Mouse (Mus musculus) cerebellum, adult 9-10 months (tissue): Measurements from ENCODE around the gene Fbxo42.

Experiments
- DNase-seq: peaks from one replicate; pipeline ENCODE4 v3.0.0; 2022

Gene Fbxo42

DNA sequence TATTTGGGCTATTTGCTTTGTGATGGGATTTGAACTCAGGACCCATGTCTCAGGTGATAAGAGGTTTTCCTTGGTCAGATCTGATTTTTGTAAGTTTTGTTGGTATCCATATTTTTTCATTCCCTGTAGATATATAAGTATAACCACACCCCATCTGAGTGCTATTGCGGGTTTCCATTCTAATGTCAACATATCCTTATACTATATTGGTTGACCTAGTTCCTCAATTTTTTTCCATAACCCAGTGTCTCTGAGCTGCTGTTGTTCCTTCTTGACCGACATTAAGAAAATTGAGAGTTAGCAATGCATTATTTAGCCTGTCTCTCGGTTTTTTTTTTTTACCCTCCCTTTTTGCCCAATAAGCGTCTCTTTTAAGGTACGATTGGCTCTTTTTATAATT lies 75.0 kb downstream of the Fbxo42 start:
- no peak for DNase-seq

DNA sequence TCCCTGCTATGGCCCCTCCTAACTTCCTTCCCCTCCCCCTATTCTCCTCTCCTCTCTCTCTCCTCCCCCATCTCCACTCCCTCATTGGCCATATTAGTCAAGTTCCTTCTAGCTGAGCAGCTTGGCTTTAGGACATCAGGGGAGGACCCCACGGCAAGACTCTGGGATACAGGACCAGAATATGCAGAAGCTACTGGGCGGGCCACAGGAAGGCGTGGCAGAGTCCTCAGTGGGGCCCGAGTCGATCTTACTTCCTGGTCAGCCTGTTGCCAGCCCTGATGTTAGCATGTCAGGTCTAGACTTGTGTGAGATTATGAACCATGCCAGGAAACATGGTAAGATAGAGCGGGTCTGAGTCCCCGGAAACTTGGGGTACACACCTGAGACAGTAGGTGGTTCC lies 81.0 kb downstream of the Fbxo42 start:
- no peak for DNase-seq

DNA sequence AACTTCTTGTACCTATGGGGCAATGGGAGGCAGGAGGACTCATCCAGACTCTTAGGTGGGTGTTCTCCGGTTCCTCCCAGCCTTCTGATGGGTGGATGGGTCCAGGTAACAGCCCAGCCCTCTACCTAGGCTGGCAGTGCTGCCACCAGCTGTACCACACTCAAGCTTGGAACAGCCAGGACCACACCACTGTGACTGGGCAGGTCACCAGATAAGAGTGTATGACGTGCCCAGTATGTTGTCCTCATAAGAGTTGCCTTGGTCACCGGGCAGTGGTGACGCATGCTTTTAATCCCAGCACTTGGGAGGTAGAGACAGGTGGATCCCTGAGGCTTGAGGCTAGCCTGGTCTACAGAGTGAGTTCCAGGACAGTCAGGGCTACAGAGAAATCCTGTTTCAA lies 85.5 kb downstream of the Fbxo42 start:
- DNase-seq, result no peak

DNA sequence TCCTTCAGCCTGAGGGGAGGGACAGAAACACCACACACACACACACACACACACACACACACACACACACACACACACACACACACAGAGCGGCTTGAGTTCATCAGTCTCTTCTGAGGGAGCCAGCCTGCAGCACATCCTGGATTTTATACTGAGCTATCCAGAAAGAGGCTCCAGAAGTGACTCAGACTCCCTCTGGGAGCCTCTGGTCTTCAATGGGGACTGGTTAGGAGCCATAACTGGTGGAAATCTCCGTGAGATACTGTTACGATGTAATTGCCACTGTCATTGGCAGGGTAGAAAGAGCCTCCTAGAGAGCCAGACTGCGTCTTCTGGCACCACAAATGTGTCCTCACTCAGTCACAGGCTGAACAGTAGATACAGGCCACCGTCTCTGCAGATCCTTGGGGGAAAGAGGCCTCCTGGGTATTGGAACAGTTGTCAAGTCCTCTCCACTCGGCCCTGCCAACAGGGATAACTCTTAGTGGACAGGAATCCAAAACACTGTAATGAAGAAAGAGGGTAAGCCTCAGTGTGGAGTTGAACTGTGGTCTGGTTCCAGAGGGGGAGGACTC lies 87.9 kb downstream of the Fbxo42 start:
- DNase-seq, result no peak

DNA sequence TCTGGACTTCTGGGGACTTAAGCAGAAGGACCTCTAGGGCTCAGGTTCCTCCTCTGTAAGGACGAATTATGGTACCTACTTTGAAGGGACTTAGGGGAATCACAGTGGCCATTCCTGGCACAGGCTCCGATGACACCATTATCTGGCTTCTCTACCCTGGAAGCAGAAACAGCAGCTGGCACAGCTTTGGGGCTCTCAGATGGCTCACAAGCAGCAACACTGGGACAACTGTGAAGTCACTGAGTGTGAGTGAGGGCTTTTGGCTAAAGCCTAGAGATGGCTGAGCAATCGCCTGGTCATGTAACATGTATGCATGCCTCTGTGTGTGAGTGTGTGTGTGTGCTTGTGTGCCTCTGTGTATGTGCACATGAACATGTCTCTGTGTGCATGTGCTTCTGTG lies 89.1 kb downstream of the Fbxo42 start:
- no peak for DNase-seq

DNA sequence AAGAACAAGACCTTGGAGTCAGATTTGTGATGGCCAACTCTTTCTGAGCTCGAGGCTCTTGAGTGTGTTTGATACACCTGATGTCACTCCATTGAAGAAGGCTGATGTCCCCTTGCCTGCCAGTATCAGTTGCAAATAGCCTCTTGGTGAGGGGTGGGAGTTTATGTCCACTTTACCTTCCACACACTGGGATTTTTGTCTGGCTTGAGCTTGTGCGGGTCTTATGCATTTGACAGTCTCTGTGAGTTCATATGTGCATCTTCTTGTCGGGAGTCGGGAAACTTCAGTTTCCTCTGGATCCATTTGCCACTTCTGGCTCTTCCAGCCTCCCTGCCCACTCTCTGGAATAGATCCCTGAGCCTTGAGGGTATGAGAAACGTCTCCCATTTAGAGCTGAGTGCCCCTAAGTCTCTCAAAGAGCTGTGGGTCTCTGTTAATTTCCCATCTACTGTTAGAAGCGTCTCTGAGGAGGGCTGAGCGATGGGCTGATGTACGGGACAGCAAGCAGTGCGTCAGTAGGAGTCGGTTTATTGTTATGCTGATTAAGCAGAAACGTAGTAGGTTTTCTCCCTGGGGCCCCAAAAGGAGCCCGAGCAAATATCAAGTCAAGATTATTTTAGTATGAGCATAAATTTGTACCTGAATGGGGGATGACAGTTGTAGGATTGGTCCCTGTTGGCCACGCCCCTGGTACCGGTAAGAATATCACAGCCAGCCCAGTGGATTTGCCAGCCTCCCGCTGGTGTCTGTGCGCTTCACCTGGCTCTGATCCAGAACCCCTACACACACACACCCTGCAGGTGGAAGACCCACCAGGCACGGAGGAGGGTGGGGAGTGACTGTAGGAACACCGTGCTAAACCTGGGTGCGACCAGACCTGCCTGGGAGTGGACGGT lies 91.0 kb downstream of the Fbxo42 start:
- DNase-seq, result no peak

DNA sequence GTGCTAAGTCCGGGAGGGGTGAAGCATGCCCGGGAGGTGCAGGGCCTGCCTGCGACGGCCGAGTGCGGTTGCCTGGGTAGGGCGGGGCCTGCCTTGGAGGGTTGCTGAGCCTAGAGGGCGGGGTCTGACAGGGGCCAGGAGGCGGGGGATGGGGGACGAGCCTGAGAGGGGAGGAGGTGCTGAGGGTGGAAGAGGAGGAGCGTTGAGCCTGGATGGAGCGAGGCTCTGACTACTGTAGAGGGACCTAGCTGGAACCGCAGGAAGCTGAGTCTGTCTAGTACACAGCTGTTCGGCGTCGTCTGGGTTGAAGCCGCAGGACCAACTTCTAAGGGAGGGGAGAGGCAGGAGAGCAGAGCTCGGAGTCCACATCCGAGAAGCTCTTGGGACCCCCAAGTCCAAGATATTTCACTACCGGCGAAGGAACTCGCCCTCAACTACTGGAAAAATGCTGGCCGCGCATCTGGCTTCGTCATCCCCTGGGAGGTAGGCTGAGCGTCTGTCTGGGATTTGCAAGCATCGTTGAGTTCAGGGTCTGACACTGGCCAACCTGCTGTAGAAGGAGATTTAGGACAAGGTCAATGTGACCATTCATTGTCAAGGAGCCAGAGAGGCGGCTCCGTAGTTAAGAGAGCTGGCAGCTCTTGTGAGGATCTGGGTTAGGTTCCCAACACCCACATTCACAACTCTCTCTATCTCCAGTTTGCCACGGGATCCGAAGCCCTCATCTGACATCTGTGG lies 91.8 kb downstream of the Fbxo42 start, which contains the start of gene Arhgef19:
Gene Arhgef19 (plus strand): TSS at position 112 of the 738 bp plus-strand sequence.
- peak; percentile 31 for DNase-seq

DNA sequence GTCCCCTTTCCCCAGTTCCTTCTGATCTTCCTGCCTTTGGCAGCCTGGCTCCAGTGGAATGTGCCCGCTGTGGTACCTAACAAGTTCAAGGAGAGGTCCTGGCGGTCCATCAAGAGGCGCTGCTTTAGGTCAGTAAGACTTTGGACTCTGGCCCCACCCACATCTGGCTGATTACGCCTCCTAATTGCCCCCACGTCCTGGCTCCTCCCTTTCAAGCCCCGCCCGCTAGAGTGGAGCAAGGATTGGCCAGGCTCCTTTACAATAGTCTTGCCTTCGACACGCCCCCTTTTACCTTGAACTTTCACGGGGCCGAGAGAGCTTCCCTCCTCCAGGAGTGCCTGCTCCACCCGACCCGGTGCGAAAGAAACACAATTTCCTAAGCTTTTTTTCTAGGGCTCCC lies 92.9 kb downstream of the Fbxo42 start:
- DNase-seq, result no peak

DNA sequence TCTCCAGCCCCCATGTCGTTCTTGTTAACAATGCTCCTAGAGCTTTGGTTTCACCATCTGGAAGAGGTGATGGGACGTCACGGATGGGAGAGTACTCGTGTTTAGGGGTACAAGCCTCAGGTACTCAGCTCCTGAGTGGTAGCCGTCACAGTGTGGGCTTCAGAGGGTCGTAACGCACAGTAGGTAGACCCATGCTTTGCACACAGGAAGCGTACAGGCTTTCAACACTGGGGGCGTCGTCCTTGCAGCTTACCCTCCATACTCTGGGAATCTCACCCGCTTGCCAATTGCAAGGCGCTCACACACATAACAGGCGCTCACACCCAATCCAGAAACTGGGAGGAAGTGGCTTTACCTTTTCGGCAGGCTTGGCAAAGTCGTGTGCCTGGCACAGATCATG lies 94.1 kb downstream of the Fbxo42 start:
- DNase-seq, result no peak

DNA sequence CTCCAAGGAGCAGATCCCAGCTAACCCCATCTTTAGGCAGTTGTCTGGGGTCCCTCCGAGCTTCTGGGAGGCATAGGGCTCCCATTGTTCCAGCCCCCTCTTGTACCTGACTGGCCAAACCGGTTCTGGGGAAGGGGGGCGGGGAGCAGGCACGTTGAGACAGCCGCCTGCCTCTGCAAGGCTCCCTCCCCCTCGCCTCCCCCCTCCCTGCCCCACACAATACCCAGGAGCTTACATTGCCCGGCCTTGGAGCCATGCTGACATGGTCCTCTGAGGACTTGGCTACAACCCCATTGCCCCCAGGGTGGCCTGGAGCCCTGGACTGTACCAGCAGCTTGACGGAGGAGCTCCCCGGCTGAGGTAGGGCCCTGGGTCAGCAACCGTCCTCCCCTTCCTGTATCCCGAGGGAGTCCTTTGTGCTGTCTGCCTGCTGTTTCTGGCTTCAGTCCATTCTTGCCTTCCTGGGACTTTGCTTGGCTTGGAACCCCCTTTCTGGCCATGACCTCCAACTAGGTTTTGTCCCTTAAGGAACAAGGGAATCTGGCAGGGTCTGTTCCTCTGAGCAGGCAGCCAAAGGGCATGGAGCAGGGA lies 95.0 kb downstream of the Fbxo42 start:
- peak; percentile 22 for DNase-seq

DNA sequence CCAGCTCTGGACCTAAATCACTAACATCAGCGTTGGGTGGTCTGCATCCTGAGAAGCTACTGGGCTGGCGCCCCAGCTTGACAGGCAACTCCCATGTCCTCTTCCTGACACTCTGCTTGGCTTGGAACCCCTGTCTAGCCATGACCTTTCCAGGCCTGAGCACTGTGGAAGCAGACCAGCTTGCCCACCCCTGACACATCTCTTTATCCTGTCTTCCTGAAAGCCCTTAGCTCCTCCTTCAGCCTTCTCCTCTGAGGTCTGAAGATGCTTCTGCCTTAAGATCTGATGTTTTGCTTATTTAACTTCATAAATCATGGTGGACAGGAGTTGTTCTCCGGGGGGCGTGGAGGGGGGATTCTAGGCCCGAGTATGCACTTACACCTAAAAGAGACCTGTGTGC lies 95.9 kb downstream of the Fbxo42 start:
- no peak for DNase-seq

DNA sequence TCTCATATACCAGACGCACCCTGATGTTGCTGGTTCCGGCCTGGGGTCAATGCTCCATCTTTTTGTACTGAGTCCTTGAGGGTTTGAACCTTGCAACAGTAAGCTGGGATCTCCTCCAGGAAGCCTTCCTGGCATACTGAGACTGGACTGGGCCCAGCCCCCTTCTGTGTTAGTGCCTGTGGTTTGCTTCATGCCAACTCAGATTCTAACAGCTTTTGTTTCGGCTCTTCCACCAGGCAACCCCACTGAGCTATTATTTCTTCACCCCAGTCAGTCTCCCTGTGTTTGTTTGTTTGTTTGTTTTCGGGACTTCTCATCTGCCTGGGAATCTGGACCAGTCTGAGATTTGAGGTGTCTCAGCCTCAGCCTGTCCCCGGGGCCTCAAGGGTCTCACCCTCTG lies 96.7 kb downstream of the Fbxo42 start:
- DNase-seq, result no peak

DNA sequence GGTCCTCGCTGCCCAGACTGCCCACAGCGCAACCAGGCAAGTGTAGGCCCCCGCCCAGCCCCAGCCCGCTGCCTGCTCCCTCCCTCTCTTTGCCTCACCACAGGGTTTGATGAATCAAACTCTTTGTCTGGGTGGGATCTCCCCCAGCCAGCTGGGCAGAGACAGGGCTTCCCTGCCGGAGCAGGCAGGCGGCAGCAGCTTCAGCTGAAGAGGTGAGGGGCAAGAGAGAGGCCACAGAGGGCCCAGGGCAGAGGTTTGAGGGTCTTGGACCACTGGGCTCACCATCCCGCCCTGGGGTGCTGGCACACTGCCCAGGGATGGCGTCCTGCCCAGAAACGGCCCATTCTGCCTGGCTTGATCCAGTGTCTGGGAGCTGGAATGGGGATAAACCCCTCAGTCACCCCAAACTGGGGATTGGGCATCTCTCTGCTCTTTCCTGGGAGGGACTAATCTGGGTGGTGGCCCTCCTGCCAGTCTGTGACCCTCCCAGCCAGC lies 97.3 kb downstream of the Fbxo42 start:
- DNase-seq, result peak; percentile 35

DNA sequence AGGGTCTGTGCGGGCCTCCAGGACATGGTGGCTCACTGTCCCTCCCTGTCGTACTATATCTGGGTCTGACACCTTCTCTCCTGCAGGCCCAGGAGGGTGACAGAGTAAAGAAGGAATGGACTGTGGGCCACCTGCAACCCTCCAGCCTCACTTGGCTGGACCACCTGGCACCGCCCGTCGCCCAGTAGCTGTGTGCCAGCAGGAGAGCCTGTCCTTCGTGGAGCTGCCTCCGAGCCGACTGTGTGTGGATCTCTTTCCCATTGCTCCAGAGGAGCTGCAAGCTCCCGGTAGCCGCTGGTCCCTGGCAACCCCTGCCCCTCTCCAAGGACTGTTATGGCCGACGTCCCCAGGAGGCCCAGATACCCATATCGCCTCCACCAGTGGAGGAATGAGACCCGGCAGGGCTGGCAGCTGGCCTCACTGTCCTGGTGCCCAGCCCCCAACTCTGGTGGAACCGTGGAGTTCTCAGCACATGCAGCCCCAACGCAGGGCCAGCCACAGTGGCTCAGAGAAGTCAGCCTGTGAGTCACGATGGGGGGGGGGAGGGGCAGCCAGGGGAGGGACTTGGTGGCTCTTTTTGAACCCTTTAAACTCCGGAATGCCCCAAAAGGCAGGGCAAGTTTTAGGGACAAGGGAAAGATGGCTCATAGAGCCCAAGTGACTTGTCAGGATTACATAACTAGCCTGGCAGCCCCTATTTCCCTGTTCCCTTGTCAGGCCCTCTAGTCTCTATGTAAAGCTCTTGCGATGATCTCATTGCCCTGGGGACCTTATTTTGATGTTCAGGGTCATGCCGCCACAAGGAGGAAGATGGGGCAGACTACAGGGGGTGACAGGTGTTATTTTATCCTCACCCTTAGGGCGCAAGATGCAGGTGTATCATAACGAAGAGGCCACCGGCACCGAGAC lies 98.6 kb downstream of the Fbxo42 start:
- no peak for DNase-seq

DNA sequence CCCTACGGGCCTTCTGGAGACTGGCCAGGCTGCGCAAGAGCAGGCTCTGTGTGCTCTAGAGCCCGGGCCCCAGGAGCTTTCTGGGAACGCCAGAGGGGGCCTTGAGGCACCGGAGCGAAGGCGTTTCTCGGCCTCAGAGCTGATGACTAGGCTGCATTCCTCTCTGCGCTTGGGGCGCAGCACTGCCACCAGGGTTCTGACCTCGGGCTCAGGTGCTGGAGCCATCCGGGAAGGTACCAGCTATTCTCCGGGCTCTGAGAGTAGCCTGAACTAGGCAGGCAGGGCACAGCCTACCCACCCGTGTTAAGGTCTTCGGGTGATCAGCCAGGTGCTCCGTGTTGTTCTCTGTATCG lies 99.3 kb downstream of the Fbxo42 start:
- no peak for DNase-seq

DNA sequence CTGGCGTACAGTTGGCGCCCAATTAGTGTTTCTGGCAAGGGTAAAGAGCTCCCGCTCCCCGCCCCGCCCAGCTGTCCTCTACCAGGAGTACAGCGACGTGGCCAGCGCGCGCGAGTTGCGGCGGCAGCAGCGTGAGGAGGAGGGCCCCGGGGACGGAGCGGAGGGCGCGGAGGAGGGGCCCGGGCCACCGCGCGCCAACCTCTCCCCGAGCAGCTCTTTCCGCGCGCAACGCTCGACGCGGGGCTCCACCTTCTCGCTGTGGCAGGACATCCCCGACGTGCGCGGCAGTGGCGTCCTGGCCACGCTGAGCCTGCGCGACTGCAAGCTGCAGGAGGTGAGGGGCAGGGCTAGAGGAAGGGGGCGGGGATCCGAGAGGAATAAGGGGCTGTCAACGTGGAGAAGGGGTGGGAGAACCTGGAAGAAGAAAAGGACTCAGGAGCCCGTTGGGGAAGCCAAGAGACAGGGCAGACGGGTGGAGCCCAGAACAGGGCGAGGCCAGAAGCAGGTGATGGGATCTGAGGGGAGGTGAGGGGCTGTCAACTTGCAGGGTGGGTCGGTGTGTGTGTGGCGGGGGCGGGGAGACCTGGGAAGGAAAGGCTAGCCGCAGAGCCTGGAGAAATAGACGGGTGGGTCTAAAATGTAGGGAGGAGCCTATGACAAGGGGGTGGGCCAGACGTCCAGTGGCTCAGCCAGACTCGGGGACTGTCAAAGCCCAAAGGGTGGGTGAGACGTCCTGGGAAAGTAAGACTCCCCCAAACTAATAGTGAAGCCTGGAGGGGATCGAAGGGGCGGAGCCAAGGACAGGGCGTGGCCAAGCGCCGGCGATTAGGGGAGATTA lies 100.3 kb downstream of the Fbxo42 start:
- DNase-seq, result no peak

DNA sequence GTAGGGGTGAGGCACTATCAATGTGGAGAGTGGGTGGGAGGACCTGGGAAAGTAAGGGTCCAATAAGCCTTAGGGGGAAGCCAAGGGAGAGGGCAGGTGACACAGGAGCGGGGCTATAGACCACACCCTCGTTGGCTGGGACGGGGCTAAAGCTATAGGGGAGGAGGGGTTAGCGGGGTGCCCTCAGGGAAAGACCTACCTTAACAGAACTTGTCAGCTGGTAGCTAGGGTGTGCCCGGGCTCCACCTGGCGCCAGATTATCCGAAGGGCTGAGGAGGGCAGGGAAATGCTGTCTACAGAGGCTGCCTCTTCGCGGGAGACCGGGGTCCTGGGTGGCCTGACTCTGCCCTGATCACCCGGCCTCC lies 100.9 kb downstream of the Fbxo42 start:
- no peak for DNase-seq

DNA sequence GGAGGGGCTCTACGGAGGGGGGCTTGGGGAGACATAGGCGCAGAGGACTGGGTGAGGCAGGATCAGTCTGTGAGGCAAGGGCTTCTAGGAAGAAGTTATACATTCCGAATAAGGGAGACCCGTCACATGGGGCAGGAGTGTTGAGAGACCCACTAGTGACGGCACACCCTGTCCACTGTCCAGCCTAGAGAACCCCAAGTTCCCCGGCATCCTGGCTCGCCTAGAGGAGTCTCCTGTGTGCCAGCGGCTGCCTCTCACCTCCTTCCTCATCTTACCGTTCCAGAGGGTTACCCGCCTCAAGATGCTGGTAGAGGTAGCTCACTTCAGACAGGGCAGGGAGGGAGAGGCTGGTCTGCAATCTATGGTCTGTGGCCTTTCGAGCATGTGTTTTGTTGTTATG lies 101.7 kb downstream of the Fbxo42 start:
- no peak for DNase-seq

DNA sequence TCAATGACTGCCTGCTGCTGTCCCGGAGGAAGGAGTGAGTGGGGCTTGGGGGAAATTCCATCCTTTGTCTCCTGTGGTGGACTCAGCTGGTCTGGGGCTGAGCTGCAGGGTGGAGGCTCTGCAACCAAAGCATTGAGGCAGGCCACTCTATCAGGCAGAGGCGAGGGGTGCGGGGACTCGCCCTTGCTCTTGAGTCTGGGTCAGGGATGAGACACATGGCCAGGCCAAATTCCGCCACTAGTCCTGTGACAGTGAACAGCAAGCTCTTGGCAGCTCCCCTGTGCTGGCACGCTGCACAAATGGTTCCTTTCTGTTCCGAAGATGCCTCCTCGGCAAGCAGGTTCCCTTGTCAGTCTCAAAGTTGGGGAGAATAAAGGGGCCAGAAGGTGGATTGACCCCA lies 103.4 kb downstream of the Fbxo42 start:
- DNase-seq, result no peak

DNA sequence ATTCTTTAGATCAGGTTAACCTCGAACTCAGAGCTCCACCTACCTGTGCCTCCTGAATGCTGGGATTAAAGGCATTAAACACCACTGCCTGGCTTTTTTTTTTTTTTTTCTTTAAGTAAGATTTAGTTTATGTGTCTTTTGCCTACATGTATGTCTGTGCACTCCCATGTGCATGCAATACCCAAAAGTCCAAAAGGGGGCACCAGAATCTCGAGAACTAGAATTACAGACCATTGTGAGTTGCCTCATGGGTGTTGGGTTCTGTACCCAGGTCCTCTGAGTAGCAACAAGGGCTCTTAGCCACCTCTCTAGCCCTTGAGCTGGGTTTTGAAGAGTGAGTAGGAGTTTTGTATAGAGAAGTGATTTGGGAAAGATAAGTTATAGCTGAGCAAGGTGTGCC lies 104.9 kb downstream of the Fbxo42 start:
- DNase-seq, result no peak
